Mouse (Mus musculus) brain, embryonic 14.5 days (tissue): ENCODE results near the gene Grb2.

Experiments
- CTCF ChIP-seq: fragments of 200-500 bp; IDR thresholded peaks from 2 replicates; pipeline ENCODE4 v1.5.1; 2012; ENCODE audit warnings: inconsistent platforms, mild to moderate bottlenecking, moderate library complexity, borderline replicate concordance; ENCODE audit not compliant: insufficient read depth, insufficient read length; ENCODE audit errors: extremely low read depth
- POLR2A ChIP-seq: fragments of 200-500 bp; IDR thresholded peaks from 2 replicates; pipeline ENCODE4 v1.6.1; 2012; ENCODE audit warnings: mild to moderate bottlenecking, inconsistent platforms, borderline replicate concordance; ENCODE audit not compliant: poor library complexity, insufficient read depth, insufficient read length, severe bottlenecking; ENCODE audit errors: extremely low read depth

GRCm38 (mm10) chr11:115670451-115671050 is 37.8 kb downstream of the Grb2 start:
- no peak for TF ChIP-seq CTCF
- TF ChIP-seq POLR2A, result no peak
